ENCODE assay signal across 15 mouse cellular contexts in the genomic region with DNA sequence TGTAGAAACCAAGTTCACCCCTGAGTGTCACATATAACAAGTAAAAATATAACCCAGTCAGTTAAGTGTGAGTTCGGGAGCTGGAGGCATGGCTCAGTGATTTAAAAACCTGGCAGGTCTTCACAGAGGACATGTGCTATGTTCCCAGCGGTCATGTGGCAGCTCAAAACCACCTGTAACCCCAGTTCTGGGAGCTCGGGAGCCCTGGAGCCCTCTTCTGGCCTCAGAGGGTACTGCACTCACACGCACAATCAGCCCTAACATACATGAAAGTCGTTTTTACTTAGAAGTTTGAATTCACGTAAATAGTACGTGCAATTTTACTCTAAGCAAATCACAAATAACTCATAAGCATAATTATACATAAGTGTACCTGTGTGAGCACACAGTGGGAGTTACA.
DNase-seq lines count a peak whose midpoint lies in the region; ATAC-seq and TF ChIP-seq lines count a peak whose summit lies in the region.
"Had no signal": no experiment of that assay in that cellular context is flagged by ENCODE, and none has a peak within 500 bp of the region (broad histone marks: within the 10 kb centered on the region; RNA-seq: fewer than 3 reads in every experiment).

No protein-coding gene starts in this region.

- H3K9ac ChIP-seq in heart, adult 2 months (ENCODE audit: low read depth, low read length): no peak overlapping the region
- H3K9ac ChIP-seq in lung, postnatal 0 days (replicated peaks; ENCODE audit: low read depth): no peak overlapping the region
- H3K9ac ChIP-seq: embryonic facial prominence, embryonic 12.5 days; forebrain, embryonic 12.5 days had no signal

- no peaks in the 10 kb centered on the region for H3K27me3 ChIP-seq in heart, adult 2 months (ENCODE audit: control insufficient read depth, insufficient read depth, low read length)
- no peaks in the 10 kb centered on the region for H3K27me3 ChIP-seq in lung, postnatal 0 days (replicated peaks; ENCODE audit: insufficient read depth, low read length)
- H3K27me3 ChIP-seq in small intestine, adult 2 months (ENCODE audit: control insufficient read depth, insufficient read depth, low read length): no peaks in the 10 kb centered on the region
- H3K27me3 ChIP-seq: embryonic facial prominence, embryonic 12.5 days; forebrain, embryonic 12.5 days had no signal

- peak; percentile 44 for TF ChIP-seq CTCF in heart, adult 2 months (IDR thresholded peaks at IDR 0.05)
- peak; percentile 42 for TF ChIP-seq CTCF in lung, postnatal 0 days (IDR thresholded peaks at IDR 0.05)
- TF ChIP-seq CTCF in small intestine, adult 2 months (IDR thresholded peaks at IDR 0.05; ENCODE audit: extremely low read depth, insufficient read length, insufficient replicate concordance, low read depth, low read length): peak; percentile 29; the same call in 1 of the 2 replicates

- DNase-seq in heart, adult 2 months: no peak
- DNase-seq in heart, adult 9 months (ENCODE audit: low spot score in 2 of 2): no peak
- no peak for DNase-seq in lung, postnatal 0 days (ENCODE audit: low spot score)
- no peak for DNase-seq in lung, postnatal 4 days
- peak; percentile 62 for DNase-seq in R1 (ENCODE audit: low read depth, low spot score)
- no peak for DNase-seq in heart, postnatal 25 days (ENCODE audit: low spot score)
- no peak for DNase-seq in heart, postnatal 4 days
- DNase-seq: cerebellum, adult 8-10 months; gastrocnemius, postnatal 36 days; heart, postnatal 14 days; right cerebral cortex, adult 18-20 months had no signal

- H3K79me2 ChIP-seq in heart, adult 2 months (replicated peaks; ENCODE audit: control insufficient read depth, insufficient read depth, low read length): no peaks in the 10 kb centered on the region

- TF ChIP-seq POLR2A in heart, adult 2 months (IDR thresholded peaks at IDR 0.05; ENCODE audit: insufficient read depth, low read depth, low read length): no peak
- TF ChIP-seq POLR2A in small intestine, adult 2 months (IDR thresholded peaks at IDR 0.05; ENCODE audit: low read depth, low read length): no peak

- no peak for ATAC-seq in lung, postnatal 0 days

- WGBS in heart, adult 2 months: 91% methylated on average over 7 of the region's 7 CpGs
- WGBS in lung, postnatal 0 days: 90% methylated on average over 7 of the region's 7 CpGs
- 91% methylated on average over 7 of the region's 7 CpGs for WGBS in small intestine, adult 2 months

- H3K4me2 ChIP-seq in lung, postnatal 0 days (replicated peaks; ENCODE audit: low read depth, low read length): no peak overlapping the region
- H3K4me2 ChIP-seq: embryonic facial prominence, embryonic 12.5 days; forebrain, embryonic 12.5 days had no signal

- intact Hi-C loops in heart, adult 2 months (cut with DNase I): no loop called here
- intact Hi-C loops in heart, postnatal 25 days (cut with DNase I): no loop called here

- no peak overlapping the region for H3K4me3 ChIP-seq in heart, adult 2 months
- no peak overlapping the region for H3K4me3 ChIP-seq in lung, postnatal 0 days (ENCODE audit: low read depth, low read length)
- H3K4me3 ChIP-seq in small intestine, adult 2 months (ENCODE audit: low read depth, low read length): no peak overlapping the region
- H3K4me3 ChIP-seq: embryonic facial prominence, embryonic 12.5 days; forebrain, embryonic 12.5 days; megakaryocyte, embryonic 14.5 days had no signal

- no peaks in the 10 kb centered on the region for H3K36me3 ChIP-seq in heart, adult 2 months (ENCODE audit: control insufficient read depth, insufficient read depth, low read length)
- no peaks in the 10 kb centered on the region for H3K36me3 ChIP-seq in lung, postnatal 0 days (ENCODE audit: insufficient read depth, low read length)
- H3K36me3 ChIP-seq in small intestine, adult 2 months (ENCODE audit: control insufficient read depth, insufficient read depth, low read length): no peaks in the 10 kb centered on the region
- H3K36me3 ChIP-seq: embryonic facial prominence, embryonic 12.5 days; forebrain, embryonic 12.5 days had no signal

- no peak for TF ChIP-seq EP300 in heart, adult 2 months (IDR thresholded peaks at IDR 0.05; ENCODE audit: insufficient read depth, low read depth, low read length)
- TF ChIP-seq EP300 in lung, postnatal 0 days (IDR thresholded peaks at IDR 0.05): no peak

- no peak overlapping the region for H3K27ac ChIP-seq in heart, adult 2 months
- no peak overlapping the region for H3K27ac ChIP-seq in lung, postnatal 0 days (ENCODE audit: low read length)
- no peak overlapping the region for H3K27ac ChIP-seq in small intestine, adult 2 months (ENCODE audit: insufficient read depth, low read depth, low read length)
- H3K27ac ChIP-seq: embryonic facial prominence, embryonic 12.5 days; forebrain, embryonic 12.5 days had no signal

- no peaks in the 10 kb centered on the region; the same call in 1 of the 2 replicates for H3K4me1 ChIP-seq in heart, adult 2 months (ENCODE audit: control insufficient read depth, insufficient read depth, low read length)
- no peaks in the 10 kb centered on the region for H3K4me1 ChIP-seq in lung, postnatal 0 days (ENCODE audit: insufficient read depth, low read depth, low read length)
- H3K4me1 ChIP-seq in small intestine, adult 2 months (ENCODE audit: control insufficient read depth, insufficient read depth, insufficient read length, low read length): no peaks in the 10 kb centered on the region
- H3K4me1 ChIP-seq: forebrain, embryonic 12.5 days; megakaryocyte, embryonic 14.5 days had no signal

- no peaks in the 10 kb centered on the region for H3K9me3 ChIP-seq in lung, postnatal 0 days (ENCODE audit: low read length)
- H3K9me3 ChIP-seq: embryonic facial prominence, embryonic 12.5 days; forebrain, embryonic 12.5 days had no signal
